Mouse (Mus musculus) MEL (cell line): Measurements from ENCODE around the gene Naaa. TPM values are rescaled to one million over a fixed set of nuclear protein-coding genes. Genes with fewer than 3 reads are reported as not detected.

ENCODE experiments used
- DNase-seq: peaks from one replicate; pipeline ENCODE4 v3.0.0; 2011; ENCODE audit warnings: low read depth, low spot score
- H3K27ac ChIP-seq: 2 replicates; pipeline ENCODE4 v1.5.1; 2012; ENCODE audit warnings: low read depth, mild to moderate bottlenecking, control low read depth, low read length, moderate library complexity; ENCODE audit not compliant: control insufficient read depth
- H3K27me3 ChIP-seq, 2 experiments: fragments of 150-350 bp in 1 of 2; sonication (generic) in 1 of 2; 2 replicates each; pipeline ENCODE4 v1.6.1; 2012; ENCODE audit warnings: low read length in 2 of 2, mild to moderate bottlenecking in 2 of 2, improper control_type of control experiment in 1 of 2, moderate library complexity in 1 of 2; ENCODE audit not compliant: insufficient read depth in 2 of 2, control insufficient read depth in 1 of 2
- H3K36me3 ChIP-seq, 2 experiments: 2 replicates each; pipeline ENCODE4 v1.6.1; 2012 to 2014; ENCODE audit warnings: low read length in 2 of 2, improper control_type of control experiment in 1 of 2, inconsistent platforms in 1 of 2, mild to moderate bottlenecking in 1 of 2; ENCODE audit not compliant: insufficient read depth in 2 of 2, control insufficient read depth in 1 of 2
- H3K4me1 ChIP-seq, 2 experiments: fragments of 150-350 bp in 1 of 2; sonication (generic) in 1 of 2; 2 replicates each; pipeline ENCODE4 v1.6.1; 2012; ENCODE audit warnings: low read length in 2 of 2, improper control_type of control experiment in 1 of 2, mild to moderate bottlenecking in 1 of 2; ENCODE audit not compliant: insufficient read depth in 2 of 2, control insufficient read depth in 1 of 2
- H3K4me3 ChIP-seq, 2 experiments: fragments of 150-350 bp in 1 of 2; sonication (generic) in 1 of 2; 2 replicates each; pipeline ENCODE4 v1.5.1; 2012; ENCODE audit warnings: low read depth in 2 of 2, low read length in 2 of 2, mild to moderate bottlenecking in 2 of 2, moderate library complexity in 2 of 2, control low read depth in 1 of 2, improper control_type of control experiment in 1 of 2; ENCODE audit not compliant: control insufficient read depth in 1 of 2, insufficient read depth in 1 of 2
- H3K79me2 ChIP-seq: 2 replicates; pipeline ENCODE4 v1.6.1; 2012; ENCODE audit warnings: mild to moderate bottlenecking, low read length, moderate library complexity; ENCODE audit not compliant: control insufficient read depth, poor library complexity, insufficient read depth
- H3K9ac ChIP-seq: 2 replicates; pipeline ENCODE4 v1.6.1; 2012; ENCODE audit warnings: low read depth, mild to moderate bottlenecking, control low read depth, low read length, moderate library complexity; ENCODE audit not compliant: control insufficient read depth, poor library complexity, severe bottlenecking
- H3K9me3 ChIP-seq: fragments of 150-350 bp; sonication (generic); replicated peaks from 2 replicates; pipeline ENCODE4 v1.6.1; 2012; ENCODE audit warnings: mild to moderate bottlenecking, low read length, improper control_type of control experiment, moderate library complexity; ENCODE audit not compliant: insufficient read depth
- BHLHE40 ChIP-seq: IDR thresholded peaks from 2 replicates; pipeline ENCODE4 v1.6.1; 2012; ENCODE audit warnings: low read depth, mild to moderate bottlenecking, inconsistent platforms, low read length, improper control_type of control experiment, borderline replicate concordance
- CHD1 ChIP-seq: IDR thresholded peaks from 2 replicates; pipeline ENCODE4 v1.6.1; 2012; ENCODE audit warnings: low read depth, mild to moderate bottlenecking, inconsistent platforms, low read length, improper control_type of control experiment
- CHD2 ChIP-seq: IDR thresholded peaks from 2 replicates; pipeline ENCODE4 v1.6.1; 2011; ENCODE audit warnings: low read length, improper control_type of control experiment
- CTCF ChIP-seq, 3 experiments: IDR thresholded peaks in 2 of 3; conservative IDR thresholded peaks in 1 of 3; 2 replicates each; pipeline ENCODE4 v1.5.1; 2011 to 2012; ENCODE audit warnings: low read length in 3 of 3, low read depth in 2 of 3, mild to moderate bottlenecking in 2 of 3, improper control_type of control experiment in 1 of 3, inconsistent platforms in 1 of 3, mixed read lengths in 1 of 3, moderate library complexity in 1 of 3; ENCODE audit not compliant: control insufficient read depth in 1 of 3, insufficient read depth in 1 of 3, poor library complexity in 1 of 3, severe bottlenecking in 1 of 3
- E2F4 ChIP-seq: IDR thresholded peaks from 2 replicates; pipeline ENCODE4 v1.6.1; 2011; ENCODE audit warnings: low read depth, low read length, improper control_type of control experiment, borderline replicate concordance
- EP300 ChIP-seq, 2 experiments: IDR thresholded peaks; 2 replicates each; pipeline ENCODE4 v1.6.1; 2011; ENCODE audit warnings: improper control_type of control experiment in 2 of 2, low read length in 2 of 2, low read depth in 1 of 2, mild to moderate bottlenecking in 1 of 2
- ETS1 ChIP-seq: IDR thresholded peaks from 2 replicates; pipeline ENCODE4 v1.6.1; 2012; ENCODE audit warnings: low read depth, mild to moderate bottlenecking, inconsistent platforms, low read length, improper control_type of control experiment, moderate library complexity
- GABPA ChIP-seq: IDR thresholded peaks from 2 replicates; pipeline ENCODE4 v1.6.1; 2012; ENCODE audit warnings: low read depth, mild to moderate bottlenecking, inconsistent platforms, low read length, improper control_type of control experiment, moderate library complexity
- GATA1 ChIP-seq: IDR thresholded peaks from 2 replicates; pipeline ENCODE4 v1.6.1; 2011; ENCODE audit warnings: low read depth, low read length, improper control_type of control experiment
- HCFC1 ChIP-seq: IDR thresholded peaks from 2 replicates; pipeline ENCODE4 v1.6.1; 2012; ENCODE audit warnings: low read depth, mild to moderate bottlenecking, inconsistent platforms, low read length, improper control_type of control experiment, moderate library complexity
- JUND ChIP-seq: IDR thresholded peaks from 2 replicates; pipeline ENCODE4 v1.6.1; 2011; ENCODE audit warnings: low read depth, mild to moderate bottlenecking, improper control_type of control experiment, low read length
- KAT2A ChIP-seq: conservative IDR thresholded peaks from 2 replicates; pipeline ENCODE4 v1.6.1; 2012; ENCODE audit warnings: low read depth, low read length, improper control_type of control experiment, inconsistent platforms
- MAZ ChIP-seq: IDR thresholded peaks from 2 replicates; pipeline ENCODE4 v1.6.1; 2012; ENCODE audit warnings: low read depth, mild to moderate bottlenecking, inconsistent platforms, low read length, improper control_type of control experiment
- MXI1 ChIP-seq: IDR thresholded peaks from 2 replicates; pipeline ENCODE4 v1.6.1; 2011; ENCODE audit warnings: mild to moderate bottlenecking, low read depth, low read length, improper control_type of control experiment
- MYC ChIP-seq: IDR thresholded peaks from 2 replicates; pipeline ENCODE4 v1.6.1; 2011; ENCODE audit warnings: low read depth, mild to moderate bottlenecking, low read length, improper control_type of control experiment, moderate library complexity
- NELFE ChIP-seq: IDR thresholded peaks from 2 replicates; pipeline ENCODE4 v1.6.1; 2011; ENCODE audit warnings: low read depth, low read length, improper control_type of control experiment
- POLR2A ChIP-seq, 2 experiments: IDR thresholded peaks; 2 replicates each; pipeline ENCODE4 v1.6.1; 2011 to 2012; ENCODE audit warnings: low read length in 2 of 2, mild to moderate bottlenecking in 2 of 2, control low read depth in 1 of 2, improper control_type of control experiment in 1 of 2, low read depth in 1 of 2, moderate library complexity in 1 of 2; ENCODE audit not compliant: control insufficient read depth in 1 of 2, insufficient read depth in 1 of 2, poor library complexity in 1 of 2
- SIN3A ChIP-seq: IDR thresholded peaks from 2 replicates; pipeline ENCODE4 v1.6.1; 2012; ENCODE audit warnings: low read length, improper control_type of control experiment, inconsistent platforms
- SMC3 ChIP-seq: IDR thresholded peaks from 2 replicates; pipeline ENCODE4 v1.6.1; 2011; ENCODE audit warnings: low read depth, low read length, improper control_type of control experiment
- TBP ChIP-seq: IDR thresholded peaks from 2 replicates; pipeline ENCODE4 v1.8.0; 2011; ENCODE audit warnings: low read depth, low read length, improper control_type of control experiment
- TCF12 ChIP-seq: IDR thresholded peaks from 2 replicates; pipeline ENCODE4 v1.6.1; 2014; ENCODE audit warnings: low read depth, mild to moderate bottlenecking, inconsistent platforms, low read length, improper control_type of control experiment, moderate library complexity
- USF1 ChIP-seq: IDR thresholded peaks from 2 replicates; pipeline ENCODE4 v1.6.1; 2014; ENCODE audit warnings: low read depth, mild to moderate bottlenecking, inconsistent platforms, low read length, improper control_type of control experiment, moderate library complexity
- ZC3H11A ChIP-seq: IDR thresholded peaks from 2 replicates; pipeline ENCODE4 v1.6.1; 2012; ENCODE audit warnings: low read depth, mild to moderate bottlenecking, inconsistent platforms, low read length, improper control_type of control experiment
- ZKSCAN1 ChIP-seq: IDR thresholded peaks from 2 replicates; pipeline ENCODE4 v1.6.1; 2012; ENCODE audit warnings: low read depth, mild to moderate bottlenecking, inconsistent platforms, low read length, improper control_type of control experiment, moderate library complexity
- ZMIZ1 ChIP-seq: IDR thresholded peaks from 2 replicates; pipeline ENCODE4 v1.6.1; 2012; ENCODE audit warnings: low read depth, mild to moderate bottlenecking, inconsistent platforms, low read length, improper control_type of control experiment, moderate library complexity
- ZNF384 ChIP-seq: IDR thresholded peaks from 2 replicates; pipeline ENCODE4 v1.6.1; 2012; ENCODE audit warnings: low read depth, mild to moderate bottlenecking, inconsistent platforms, low read length, improper control_type of control experiment
- polyA plus RNA-seq, 2 experiments: library from polyadenylated mRNA; stranded (reverse) in 1 of 2; unstranded in 1 of 2; fragments of >175 nt in 1 of 2; fragments of >200 nt in 1 of 2; gene quantifications; 2 replicates each; pipeline versions ENCODE4 v1.2.1 to v1.2.4; 2012; ENCODE audit warnings: low replicate concordance in 2 of 2, low read depth in 1 of 2; ENCODE audit not compliant: insufficient read length in 2 of 2, insufficient read depth in 1 of 2, missing spikeins in 1 of 2
- total RNA-seq: library from RNA; depleted of rRNA; stranded (reverse); fragments of 300-350 nt; gene quantifications from 2 replicates; pipeline ENCODE4 v1.2.3, GENCODE M21; 2012

Gene Naaa
- total and polyA plus RNA-seq, 3 experiments, result 2.2 to 6.7 TPM; not detected in 1

- no peak for TF ChIP-seq JUND
- no peak for TF ChIP-seq NELFE
- TF ChIP-seq POLR2A (IDR thresholded peaks at IDR 0.05; ENCODE audit: control insufficient read depth in 1 of 2, insufficient read depth in 1 of 2, low read depth in 1 of 2, low read length in 2 of 2, poor library complexity in 1 of 2), result no peak
- TF ChIP-seq TCF12, result 0 out of 2 replicates have a peak, but pooled peaks have one; percentile 40
- no peak for TF ChIP-seq CHD2
- TF ChIP-seq GATA1, result peak; percentile 61; the same call in 1 of the 2 replicates
- no peak for TF ChIP-seq ZC3H11A
- no peak for TF ChIP-seq MXI1
- no peak for TF ChIP-seq ZMIZ1
- TF ChIP-seq GABPA, result no peak
- TF ChIP-seq TBP, result no peak
- TF ChIP-seq SMC3, result no peak
- TF ChIP-seq E2F4, result no peak
- TF ChIP-seq SIN3A, result no peak; the same call in 1 of the 2 replicates
- peak; percentile 51 to 69; a peak in 3 of 4 replicates for TF ChIP-seq EP300 (IDR thresholded peaks at IDR 0.05; ENCODE audit: low read depth in 1 of 2, low read length in 2 of 2)
- TF ChIP-seq USF1, result no peak
- TF ChIP-seq ETS1, result peak; percentile 52; the same call in 1 of the 2 replicates
- no peak for TF ChIP-seq CHD1
- TF ChIP-seq KAT2A, result no peak
- TF ChIP-seq CTCF (IDR thresholded peaks at IDR 0.05 in 2 of 3, conservative IDR thresholded peaks at IDR 0.05 in 1 of 3; ENCODE audit: control insufficient read depth in 1 of 3, insufficient read depth in 1 of 3, low read depth in 2 of 3, low read length in 3 of 3, poor library complexity in 1 of 3, severe bottlenecking in 1 of 3), result no peak
- no peak for TF ChIP-seq MYC
- no peak for TF ChIP-seq MAZ
- TF ChIP-seq ZKSCAN1, result no peak
- TF ChIP-seq HCFC1, result no peak
- TF ChIP-seq ZNF384, result no peak
- no peak for TF ChIP-seq BHLHE40
- H3K27me3 ChIP-seq, result no peaks in the 10 kb centered on the region
- H3K4me3 ChIP-seq, result peak overlapping the region in 1 of 2 experiments; percentile 29; a peak in 2 of 4 replicates
- H3K4me1 ChIP-seq, result peaks cover 13 to 17% of the 10 kb centered on the region in 2 experiments
- no peaks in the 10 kb centered on the region for H3K9me3 ChIP-seq
- peak; percentile 29 for DNase-seq
- H3K27ac ChIP-seq, result peak overlapping the region; percentile 61
- peaks cover 0 to 14% of the 10 kb centered on the region in 2 experiments; a peak in 2 of 4 replicates for H3K36me3 ChIP-seq
- H3K79me2 ChIP-seq, result no peaks in the 10 kb centered on the region
- no peak overlapping the region for H3K9ac ChIP-seq
Observed at GRCm38 (mm10) chr5:92244900-92245299, 33.1 kb downstream of the Naaa start.
